Mouse (Mus musculus) liver, postnatal 0 days (tissue): ENCODE data around the gene Cyp11a1.

Source experiments
- CTCF ChIP-seq: sonication (generic); IDR thresholded peaks from 2 replicates; pipeline ENCODE4 v1.5.1; 2016; ENCODE audit warnings: antibody characterized with exemption, low read depth
- EP300 ChIP-seq: IDR thresholded peaks from 2 replicates; pipeline ENCODE4 v1.6.1; 2016; ENCODE audit warnings: antibody characterized with exemption, low read depth, mild to moderate bottlenecking

- TF ChIP-seq CTCF (no peak), EP300 (no peak)
Observed at GRCm38 (mm10) chr9:58014393-58015160, 8.4 kb downstream of the Cyp11a1 start.
